Mouse (Mus musculus): ENCODE results near the gene Sowaha. TPM values are rescaled to one million over a fixed set of nuclear protein-coding genes. Genes with fewer than 3 reads are reported as not detected.

Gene Sowaha
- polyA plus RNA-seq, 1 experiment from 2014 or later, result 0.82 TPM

DNA sequence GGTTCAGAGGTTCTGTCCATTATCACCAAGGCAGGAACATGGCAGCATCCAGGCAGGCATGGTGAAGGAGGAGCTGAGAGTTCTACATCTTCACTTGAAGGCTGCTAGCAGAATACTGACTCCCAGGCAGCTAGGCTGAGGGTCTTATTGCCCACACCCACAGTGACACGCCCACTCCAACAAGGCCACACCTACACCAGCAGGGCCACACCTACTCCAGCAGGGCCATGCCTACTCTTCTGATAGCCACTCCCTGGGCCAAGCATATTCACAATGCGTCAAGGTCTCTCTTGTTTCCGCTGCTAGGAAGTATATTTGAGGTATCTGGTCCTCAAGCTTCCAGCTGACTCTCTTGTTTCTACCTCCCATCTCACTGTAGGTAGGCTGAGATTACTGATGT is 21.1 kb downstream of the Sowaha start:
- H3K9me3 ChIP-seq, result no peaks in the 10 kb centered on the region
- no peak for DNase-seq (ENCODE audit: low spot score)
- H3K27me3 ChIP-seq (replicated peaks; ENCODE audit: low read depth, poor library complexity, severe bottlenecking), result peaks cover 92% of the 10 kb centered on the region
- no peak overlapping the region for H3K4me3 ChIP-seq
- H3K27ac ChIP-seq (replicated peaks), result no peak overlapping the region
- no peaks in the 10 kb centered on the region for H3K36me3 ChIP-seq (replicated peaks)
- 70% methylated on average over 3 of the region's 3 CpGs for WGBS
- peaks cover 33% of the 10 kb centered on the region for H3K4me1 ChIP-seq

DNA sequence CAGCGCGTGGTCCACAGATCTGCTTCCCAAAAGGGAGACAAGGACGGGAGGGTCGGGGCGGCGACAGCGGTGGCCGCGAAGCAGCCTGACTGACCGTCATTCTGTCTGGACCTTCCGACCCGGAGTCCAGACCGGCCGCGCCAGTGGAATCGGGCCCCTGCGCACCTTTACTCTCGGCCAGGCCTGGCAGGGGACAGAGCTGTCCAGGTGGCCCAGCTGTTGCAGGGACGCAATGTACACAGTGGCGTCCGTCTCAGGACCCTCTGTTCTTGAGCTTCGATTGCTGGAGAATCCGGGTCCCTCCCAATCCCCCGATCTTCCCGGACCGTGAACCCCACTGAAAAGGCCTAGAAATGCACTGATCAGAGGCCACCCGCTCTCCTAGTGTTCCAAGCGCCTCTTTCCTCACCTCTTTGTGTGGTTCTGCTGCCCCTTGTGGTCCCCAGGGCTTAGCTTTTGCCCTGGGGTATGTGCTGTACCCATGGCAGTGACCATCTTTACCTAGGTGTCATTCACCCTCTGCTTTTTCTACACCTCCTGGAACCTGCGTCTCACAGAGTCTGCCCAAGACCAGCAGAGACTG is 22.6 kb downstream of the Sowaha start:
- H3K27me3 ChIP-seq (replicated peaks; ENCODE audit: low read depth, poor library complexity, severe bottlenecking), result peaks cover 76% of the 10 kb centered on the region
- WGBS, result 3% methylated on average over 29 of the region's 29 CpGs
- peak overlapping the region; percentile 68 for H3K4me3 ChIP-seq
- H3K4me1 ChIP-seq, result peaks cover 22% of the 10 kb centered on the region
- peak overlapping the region; percentile 78 for H3K27ac ChIP-seq (replicated peaks)
- H3K36me3 ChIP-seq (replicated peaks), result no peaks in the 10 kb centered on the region
- no peak for DNase-seq (ENCODE audit: low spot score)
- no peaks in the 10 kb centered on the region for H3K9me3 ChIP-seq

DNA sequence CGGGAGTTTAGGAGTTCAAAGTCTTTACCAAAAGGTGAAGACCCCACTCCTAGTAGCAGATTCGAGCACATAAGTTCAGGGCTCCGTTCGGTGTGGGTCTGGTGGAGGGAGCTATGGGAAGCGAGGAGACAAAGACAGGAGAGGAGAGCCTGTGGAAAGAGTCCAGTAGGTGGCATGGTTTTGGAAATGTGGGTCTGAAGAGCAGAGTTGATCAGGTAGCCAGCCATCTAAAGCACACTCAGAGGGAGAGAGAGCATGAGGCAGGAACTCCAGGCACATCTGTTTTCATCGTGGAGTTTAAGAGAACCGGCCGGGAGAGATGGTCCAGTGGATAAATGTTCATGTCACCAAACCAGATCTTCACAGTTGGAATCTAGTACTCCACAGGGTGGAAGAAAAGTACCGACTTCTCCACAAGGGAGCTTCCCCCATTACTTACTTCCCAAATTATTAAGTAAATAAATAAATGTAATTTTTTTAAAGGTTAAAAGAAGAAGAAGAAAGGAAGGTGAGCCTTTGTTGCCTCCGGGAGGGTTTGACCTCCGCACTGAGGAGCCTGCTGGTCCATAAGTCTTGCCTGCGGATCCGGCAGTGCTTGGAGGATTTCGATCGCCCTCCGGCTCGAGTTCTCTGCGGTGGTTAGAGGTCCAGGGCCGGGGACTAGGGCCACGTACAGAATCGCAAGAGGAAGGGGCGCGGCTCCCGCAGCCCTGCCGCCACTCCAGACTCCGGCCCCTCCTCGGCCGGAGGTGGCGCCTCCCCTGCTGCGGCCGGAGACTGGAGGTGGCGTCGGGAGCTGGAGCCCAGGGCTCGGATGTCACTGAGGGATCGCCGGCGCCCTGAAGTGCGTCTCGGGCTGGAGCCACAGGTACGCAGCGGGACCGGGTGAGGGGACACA is 23.4 kb downstream of the Sowaha start, which contains the start of the genes Gm10447 and Shroom1:
Gene Gm10447, minus strand, starts transcription at position 637 of the 898 bp plus-strand sequence.
Gene Shroom1, plus strand, starts transcription at position 732 of the 898 bp plus-strand sequence.
- Histone ChIP-seq H3K9me3 (no peaks in the 10 kb centered on the region), H3K36me3 (replicated peaks) (no peaks in the 10 kb centered on the region), H3K4me1 (peaks cover 18% of the 10 kb centered on the region), H3K4me3 (peak within 1 kb of the TSS; percentile 68), H3K27ac (replicated peaks) (peak within 1 kb of the TSS; percentile 78), H3K27me3 (replicated peaks; ENCODE audit: low read depth, poor library complexity, severe bottlenecking) (peaks cover 69% of the 10 kb centered on the region)
- WGBS, result 3% methylated on average over 42 of the region's 42 CpGs
- DNase-seq (ENCODE audit: low spot score), result peak; percentile 85

DNA sequence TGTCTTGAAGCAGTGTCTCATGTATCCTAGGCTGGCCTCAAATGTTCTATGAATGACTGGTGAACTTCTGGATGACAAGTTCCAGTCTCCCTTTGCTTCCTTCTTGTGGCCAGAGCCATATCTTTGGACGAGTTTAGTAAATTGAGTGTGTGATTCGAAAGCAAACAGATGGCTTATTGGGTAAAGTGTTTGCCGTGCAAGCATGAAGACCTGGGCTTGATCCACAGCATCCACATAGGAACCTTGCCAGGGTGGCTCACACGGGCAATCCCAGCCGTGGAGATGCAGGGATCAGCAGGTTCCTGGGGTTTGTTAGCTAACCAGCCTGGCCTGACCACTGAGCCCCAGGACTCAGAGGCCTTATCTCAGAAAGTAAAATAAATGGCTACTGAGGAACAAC is 27.0 kb downstream of the Sowaha start:
- Histone ChIP-seq H3K4me1 (peaks cover 15% of the 10 kb centered on the region), H3K27me3 (replicated peaks; ENCODE audit: low read depth, poor library complexity, severe bottlenecking) (peaks cover 48% of the 10 kb centered on the region), H3K4me3 (no peak overlapping the region), H3K36me3 (replicated peaks) (no peaks in the 10 kb centered on the region), H3K9me3 (no peaks in the 10 kb centered on the region), H3K27ac (replicated peaks) (no peak overlapping the region)
- 87% methylated on average over 5 of the region's 5 CpGs for WGBS
- no peak for DNase-seq (ENCODE audit: low spot score)

DNA sequence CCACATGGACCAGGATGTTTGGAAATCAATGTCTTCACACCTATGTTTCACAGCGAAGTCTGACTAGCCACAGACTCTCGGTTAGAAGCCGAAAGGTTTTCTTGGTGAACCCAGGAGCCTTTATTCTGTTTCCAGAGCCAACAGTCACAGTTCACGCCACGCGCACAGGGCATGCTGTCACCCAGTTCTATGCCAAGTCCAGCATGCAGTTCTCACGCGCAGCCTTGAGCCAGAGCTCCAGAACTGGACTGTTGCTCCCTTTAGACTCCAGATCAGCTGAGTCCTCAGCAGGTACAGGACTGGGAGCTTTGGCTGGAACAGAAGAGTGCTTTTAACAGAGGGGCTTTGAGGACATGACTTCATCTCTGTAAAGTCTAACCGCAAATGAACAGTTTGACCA is 27.7 kb downstream of the Sowaha start:
- DNase-seq (ENCODE audit: low spot score), result no peak
- Histone ChIP-seq H3K4me1 (peaks cover 11% of the 10 kb centered on the region), H3K27ac (replicated peaks) (no peak overlapping the region), H3K36me3 (replicated peaks) (no peaks in the 10 kb centered on the region), H3K9me3 (no peaks in the 10 kb centered on the region), H3K4me3 (no peak overlapping the region), H3K27me3 (replicated peaks; ENCODE audit: low read depth, poor library complexity, severe bottlenecking) (peaks cover 41% of the 10 kb centered on the region)
- 94% methylated on average over 9 of the region's 9 CpGs for WGBS

DNA sequence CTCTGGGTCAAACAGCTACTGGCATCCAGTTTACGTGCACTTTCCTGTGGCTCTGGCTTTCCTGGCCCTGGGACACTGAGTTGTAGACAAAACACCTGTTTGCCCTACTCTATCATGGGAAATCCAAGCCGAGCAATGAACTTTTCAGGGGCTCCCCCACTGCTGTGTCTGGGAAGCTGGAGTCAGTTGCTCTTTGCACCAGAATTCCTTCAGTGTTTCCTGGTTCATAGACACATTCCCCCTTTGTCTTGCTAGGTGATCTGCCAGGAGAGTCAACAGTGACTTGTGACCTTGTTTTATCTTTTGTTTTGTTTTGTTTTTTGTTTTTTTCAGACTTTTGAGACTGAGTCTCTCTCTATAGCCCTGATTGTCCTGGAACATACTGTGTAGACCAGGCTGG is 28.7 kb downstream of the Sowaha start:
- no peak overlapping the region for H3K27ac ChIP-seq (replicated peaks)
- H3K9me3 ChIP-seq, result no peaks in the 10 kb centered on the region
- H3K4me1 ChIP-seq, result peaks cover under 1% of the 10 kb centered on the region
- peaks cover 31% of the 10 kb centered on the region for H3K27me3 ChIP-seq (replicated peaks; ENCODE audit: low read depth, poor library complexity, severe bottlenecking)
- DNase-seq (ENCODE audit: low spot score), result no peak
- 76% methylated on average over 2 of the region's 2 CpGs for WGBS
- no peaks in the 10 kb centered on the region for H3K36me3 ChIP-seq (replicated peaks)
- no peak overlapping the region for H3K4me3 ChIP-seq

DNA sequence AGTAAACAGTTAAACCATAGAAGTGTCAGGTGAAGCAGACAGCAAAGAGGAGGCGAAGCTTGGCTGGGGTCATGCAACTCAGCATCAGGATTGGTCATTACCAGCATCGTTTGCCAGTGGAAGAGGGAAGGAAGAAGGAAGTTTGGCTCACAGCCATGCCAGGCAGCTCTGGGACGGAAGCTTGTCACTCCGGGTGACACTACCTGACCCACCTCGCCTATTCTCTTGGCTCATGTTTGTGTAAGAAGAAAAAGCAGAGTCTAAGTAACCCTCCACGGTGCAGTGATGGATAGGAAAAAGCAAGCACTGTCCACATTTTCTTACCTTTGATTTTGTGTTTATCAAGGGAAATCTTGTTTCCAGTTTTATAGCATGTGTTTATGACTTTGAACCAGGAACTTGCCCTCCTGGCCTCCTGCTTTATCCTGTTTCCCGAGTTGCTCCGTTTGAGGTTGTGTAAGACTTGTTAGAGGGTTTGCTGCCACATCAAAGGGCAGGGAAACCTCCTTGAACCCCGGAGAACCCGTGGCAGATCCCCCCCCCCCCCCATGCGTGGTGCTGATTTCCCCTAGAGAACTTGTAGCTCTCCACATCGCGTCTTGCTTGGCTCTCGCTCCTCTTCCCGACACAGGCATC is 29.9 kb downstream of the Sowaha start:
- no peaks in the 10 kb centered on the region for H3K9me3 ChIP-seq
- WGBS, result 69% methylated on average over 15 of the region's 15 CpGs

DNA sequence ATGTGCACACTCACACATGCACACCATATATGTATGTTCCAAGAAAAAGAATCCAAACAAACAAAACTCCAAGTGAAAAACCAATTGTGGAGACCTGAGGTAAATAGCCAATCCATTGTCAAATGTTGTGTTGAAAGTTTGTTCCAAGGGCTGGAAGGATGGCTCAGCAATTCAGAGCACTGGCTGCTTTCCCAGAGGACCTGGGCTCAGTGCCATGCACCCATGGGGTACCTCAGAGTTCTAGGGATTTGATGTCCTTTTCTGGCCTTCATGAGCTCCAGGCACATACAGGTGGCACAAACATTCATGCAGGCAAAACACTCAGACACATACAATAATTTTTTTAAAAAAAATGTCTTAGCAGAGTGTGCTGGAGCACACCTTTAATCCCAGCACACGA is 31.5 kb downstream of the Sowaha start:
- WGBS, result 90% methylated on average over 1 of the region's 1 CpGs
- no peaks in the 10 kb centered on the region for H3K4me1 ChIP-seq
- H3K27me3 ChIP-seq (replicated peaks; ENCODE audit: low read depth, poor library complexity, severe bottlenecking), result 0 out of 2 replicates have a peak, but pooled peaks cover 13% of the 10 kb centered on the region
- H3K27ac ChIP-seq (replicated peaks), result no peak overlapping the region
- H3K36me3 ChIP-seq (replicated peaks), result no peaks in the 10 kb centered on the region
- no peak overlapping the region for H3K4me3 ChIP-seq
- DNase-seq (ENCODE audit: low spot score), result no peak
- no peaks in the 10 kb centered on the region for H3K9me3 ChIP-seq

More for the DNA sequence above, 29.9 kb downstream of the Sowaha start:
- no peak overlapping the region for H3K27ac ChIP-seq (replicated peaks)
- DNase-seq (ENCODE audit: low spot score), result no peak
- no peak overlapping the region for H3K4me3 ChIP-seq
- H3K27me3 ChIP-seq (replicated peaks; ENCODE audit: low read depth, poor library complexity, severe bottlenecking), result peaks cover 21% of the 10 kb centered on the region
- H3K4me1 ChIP-seq, result no peaks in the 10 kb centered on the region
- no peaks in the 10 kb centered on the region for H3K36me3 ChIP-seq (replicated peaks)

DNA sequence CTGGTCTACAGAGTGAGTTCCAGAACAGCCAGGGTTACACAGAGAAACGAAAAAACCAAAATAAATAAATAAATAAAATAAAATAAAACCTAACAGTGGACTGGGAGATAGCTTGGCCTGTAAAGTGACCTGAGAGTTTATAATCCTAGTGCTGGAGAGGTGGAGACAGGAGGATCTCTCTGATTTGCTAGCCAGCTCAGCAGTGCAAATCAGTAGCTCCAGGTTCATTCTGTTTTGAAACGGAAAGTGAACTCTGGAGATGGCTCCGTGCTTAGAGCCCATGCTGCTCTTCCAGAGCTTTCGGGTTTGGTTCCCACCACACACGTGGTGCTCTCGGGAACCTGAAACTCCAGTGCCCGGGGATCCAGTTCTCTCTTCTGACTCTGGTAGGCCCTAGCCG is 32.1 kb downstream of the Sowaha start:
- H3K4me3 ChIP-seq, result no peak overlapping the region
- WGBS, result 89% methylated on average over 8 of the region's 8 CpGs
- no peak overlapping the region for H3K27ac ChIP-seq (replicated peaks)
- H3K9me3 ChIP-seq, result no peaks in the 10 kb centered on the region
- H3K4me1 ChIP-seq, result no peaks in the 10 kb centered on the region
- H3K27me3 ChIP-seq (replicated peaks; ENCODE audit: low read depth, poor library complexity, severe bottlenecking), result 0 out of 2 replicates have a peak, but pooled peaks cover 13% of the 10 kb centered on the region
- DNase-seq (ENCODE audit: low spot score), result no peak
- no peaks in the 10 kb centered on the region for H3K36me3 ChIP-seq (replicated peaks)

DNA sequence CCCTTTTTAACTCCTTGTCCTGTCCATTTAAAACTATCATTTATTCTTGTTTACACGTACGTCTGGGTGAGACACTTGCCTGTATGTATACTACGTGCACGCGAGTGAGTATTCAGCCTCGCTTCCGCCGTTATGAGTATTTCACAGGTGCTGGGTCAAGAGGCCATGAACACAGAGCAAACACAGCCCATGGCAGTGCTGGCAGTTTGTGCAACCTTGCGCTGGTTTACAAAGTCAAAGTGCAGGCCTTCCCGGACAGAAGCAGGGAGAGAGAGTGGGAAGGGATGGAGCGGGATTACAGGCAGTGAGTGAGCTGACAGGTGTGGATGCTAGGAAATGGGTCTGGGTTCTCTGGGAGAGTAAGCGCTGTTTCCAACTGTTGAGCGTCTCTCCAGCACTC is 33.9 kb downstream of the Sowaha start:
- 86% methylated on average over 13 of the region's 13 CpGs for WGBS
- Histone ChIP-seq H3K9me3 (no peaks in the 10 kb centered on the region), H3K27ac (replicated peaks) (no peak overlapping the region), H3K4me3 (no peak overlapping the region), H3K36me3 (replicated peaks) (no peaks in the 10 kb centered on the region), H3K27me3 (replicated peaks; ENCODE audit: low read depth, poor library complexity, severe bottlenecking) (0 out of 2 replicates have a peak, but pooled peaks cover 12% of the 10 kb centered on the region), H3K4me1 (peaks cover 5% of the 10 kb centered on the region)
- DNase-seq (ENCODE audit: low spot score), result no peak

DNA sequence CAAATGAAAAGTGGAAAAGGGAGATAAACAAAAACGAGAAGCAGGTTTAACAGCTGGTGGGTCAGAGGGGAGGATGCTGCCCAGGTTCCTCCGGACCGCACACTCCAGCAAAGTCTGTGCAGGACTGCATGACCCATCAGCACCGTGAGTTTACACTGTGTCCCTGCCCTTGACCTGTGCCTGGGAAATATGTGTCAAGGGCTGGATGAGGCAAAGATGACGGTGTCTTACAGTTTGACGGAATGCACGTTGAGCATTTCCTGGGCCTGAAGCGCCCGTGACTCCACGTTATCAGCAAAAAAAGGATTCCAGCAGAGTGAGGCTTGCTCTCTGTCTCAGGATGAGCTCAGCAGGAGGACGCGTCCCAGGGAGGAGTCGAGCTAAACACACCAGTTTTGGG is 34.5 kb downstream of the Sowaha start:
- no peak for DNase-seq (ENCODE audit: low spot score)
- Histone ChIP-seq H3K27me3 (replicated peaks; ENCODE audit: low read depth, poor library complexity, severe bottlenecking) (0 out of 2 replicates have a peak, but pooled peaks cover 6% of the 10 kb centered on the region), H3K4me1 (peaks cover 5% of the 10 kb centered on the region), H3K27ac (replicated peaks) (no peak overlapping the region), H3K36me3 (replicated peaks) (no peaks in the 10 kb centered on the region), H3K4me3 (no peak overlapping the region), H3K9me3 (no peaks in the 10 kb centered on the region)
- WGBS, result 66% methylated on average over 13 of the region's 13 CpGs

DNA sequence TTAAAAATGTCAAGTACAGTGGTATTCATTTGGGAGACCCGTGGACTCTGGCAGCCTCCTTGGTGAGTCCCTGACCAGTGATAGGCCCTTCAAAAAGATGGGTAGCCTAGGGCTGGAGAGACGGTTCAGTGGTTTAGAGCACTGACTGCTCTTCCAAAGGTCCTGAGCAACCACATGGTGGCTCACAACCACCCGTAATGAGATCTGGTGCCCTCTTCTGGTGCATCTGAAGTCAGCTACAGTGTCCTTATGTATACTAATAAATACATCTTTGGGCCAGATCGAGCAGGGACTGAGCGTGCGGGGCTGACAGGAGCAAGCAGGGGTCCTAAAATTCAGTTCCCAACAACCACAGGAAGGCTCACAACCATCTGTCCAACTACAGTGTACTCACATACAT is 36.2 kb downstream of the Sowaha start:
- H3K27me3 ChIP-seq (replicated peaks; ENCODE audit: low read depth, poor library complexity, severe bottlenecking), result no peaks in the 10 kb centered on the region
- 48% methylated on average over 6 of the region's 6 CpGs for WGBS
- no peak for DNase-seq (ENCODE audit: low spot score)
- peaks cover 5% of the 10 kb centered on the region for H3K4me1 ChIP-seq
- no peak overlapping the region for H3K27ac ChIP-seq (replicated peaks)
- no peaks in the 10 kb centered on the region for H3K9me3 ChIP-seq
- no peaks in the 10 kb centered on the region for H3K36me3 ChIP-seq (replicated peaks)
- H3K4me3 ChIP-seq, result no peak overlapping the region
